Mouse (Mus musculus): Measurements from ENCODE around the gene Msx1. TPM values are rescaled to one million over a fixed set of nuclear protein-coding genes. Genes with fewer than 3 reads are reported as not detected.

Msx1 gene
- polyA plus RNA-seq, 1 experiment from 2014 or later: 121 TPM

- WGBS: 91% methylated on average over 6 of the region's 6 CpGs
- no peaks in the 10 kb centered on the region for H3K36me3 ChIP-seq (ENCODE audit: control insufficient read depth, insufficient read depth, low read length)
- H3K4me3 ChIP-seq (ENCODE audit: low read depth, low read length): no peak overlapping the region
- no peaks in the 10 kb centered on the region for H3K9me3 ChIP-seq (ENCODE audit: control insufficient read depth, low read length)
- DNase-seq (ENCODE audit: low spot score): no peak
- no peaks in the 10 kb centered on the region for H3K4me1 ChIP-seq (replicated peaks; ENCODE audit: control insufficient read depth, insufficient read depth, low read length)
- H3K27ac ChIP-seq (ENCODE audit: low read depth, low read length): no peak overlapping the region
- no peak overlapping the region for H3K9ac ChIP-seq (ENCODE audit: low read depth, low read length)
- H3K4me2 ChIP-seq (replicated peaks; ENCODE audit: low read depth, low read length): no peak overlapping the region
- H3K27me3 ChIP-seq (ENCODE audit: control insufficient read depth, insufficient read depth, low read length): no peaks in the 10 kb centered on the region
- ATAC-seq (ENCODE audit: low FRiP score): no peak
Observed at GRCm38 (mm10) chr5:37795691-37796090, 28.7 kb downstream of the Msx1 start.

- Histone ChIP-seq H3K36me3 (ENCODE audit: control insufficient read depth, insufficient read depth, low read length) (no peaks in the 10 kb centered on the region), H3K9ac (ENCODE audit: low read depth, low read length) (no peak overlapping the region), H3K27me3 (ENCODE audit: control insufficient read depth, insufficient read depth, low read length) (no peaks in the 10 kb centered on the region), H3K4me1 (replicated peaks; ENCODE audit: control insufficient read depth, insufficient read depth, low read length) (no peaks in the 10 kb centered on the region), H3K4me2 (replicated peaks; ENCODE audit: low read depth, low read length) (no peak overlapping the region), H3K27ac (ENCODE audit: low read depth, low read length) (no peak overlapping the region), H3K4me3 (ENCODE audit: low read depth, low read length) (no peak overlapping the region), H3K9me3 (ENCODE audit: control insufficient read depth, low read length) (no peaks in the 10 kb centered on the region)
- ATAC-seq (ENCODE audit: low FRiP score): no peak
- WGBS: 59% methylated on average over 5 of the region's 5 CpGs
- no peak for DNase-seq (ENCODE audit: low spot score)
Observed at GRCm38 (mm10) chr5:37792154-37792553, 32.2 kb downstream of the Msx1 start.

GRCm38 (mm10) chr5:37784847-37785391 lies 39.5 kb downstream of the Msx1 start:
- Histone ChIP-seq H3K4me3 (ENCODE audit: low read depth, low read length) (no peak overlapping the region), H3K9me3 (ENCODE audit: control insufficient read depth, low read length) (no peaks in the 10 kb centered on the region), H3K4me2 (replicated peaks; ENCODE audit: low read depth, low read length) (no peak overlapping the region), H3K36me3 (ENCODE audit: control insufficient read depth, insufficient read depth, low read length) (no peaks in the 10 kb centered on the region), H3K4me1 (replicated peaks; ENCODE audit: control insufficient read depth, insufficient read depth, low read length) (no peaks in the 10 kb centered on the region), H3K9ac (ENCODE audit: low read depth, low read length) (no peak overlapping the region), H3K27me3 (ENCODE audit: control insufficient read depth, insufficient read depth, low read length) (no peaks in the 10 kb centered on the region), H3K27ac (ENCODE audit: low read depth, low read length) (no peak overlapping the region)
- WGBS: 81% methylated on average over 9 of the region's 9 CpGs
- DNase-seq (ENCODE audit: low spot score) (no peak), ATAC-seq (ENCODE audit: low FRiP score) (no peak)

GRCm38 (mm10) chr5:37783306-37783705 lies 41.1 kb downstream of the Msx1 start:
- Histone ChIP-seq H3K4me2 (replicated peaks; ENCODE audit: low read depth, low read length) (no peak overlapping the region), H3K4me1 (replicated peaks; ENCODE audit: control insufficient read depth, insufficient read depth, low read length) (no peaks in the 10 kb centered on the region), H3K36me3 (ENCODE audit: control insufficient read depth, insufficient read depth, low read length) (no peaks in the 10 kb centered on the region), H3K27me3 (ENCODE audit: control insufficient read depth, insufficient read depth, low read length) (no peaks in the 10 kb centered on the region), H3K9ac (ENCODE audit: low read depth, low read length) (no peak overlapping the region), H3K27ac (ENCODE audit: low read depth, low read length) (no peak overlapping the region), H3K4me3 (ENCODE audit: low read depth, low read length) (no peak overlapping the region), H3K9me3 (ENCODE audit: control insufficient read depth, low read length) (no peaks in the 10 kb centered on the region)
- WGBS: 68% methylated on average over 8 of the region's 8 CpGs
- ATAC-seq (ENCODE audit: low FRiP score) (no peak), DNase-seq (ENCODE audit: low spot score) (no peak)

GRCm38 (mm10) chr5:37775681-37776080 lies 48.7 kb downstream of the Msx1 start:
- H3K4me2 ChIP-seq (replicated peaks; ENCODE audit: low read depth, low read length): no peak overlapping the region
- WGBS: 36% methylated on average over 5 of the region's 5 CpGs
- H3K9ac ChIP-seq (ENCODE audit: low read depth, low read length): no peak overlapping the region
- ATAC-seq (ENCODE audit: low FRiP score) (no peak), DNase-seq (ENCODE audit: low spot score) (no peak)
- H3K36me3 ChIP-seq (ENCODE audit: control insufficient read depth, insufficient read depth, low read length): no peaks in the 10 kb centered on the region
- H3K9me3 ChIP-seq (ENCODE audit: control insufficient read depth, low read length): no peaks in the 10 kb centered on the region
- no peaks in the 10 kb centered on the region for H3K4me1 ChIP-seq (replicated peaks; ENCODE audit: control insufficient read depth, insufficient read depth, low read length)
- H3K27ac ChIP-seq (ENCODE audit: low read depth, low read length): no peak overlapping the region
- no peak overlapping the region for H3K4me3 ChIP-seq (ENCODE audit: low read depth, low read length)
- H3K27me3 ChIP-seq (ENCODE audit: control insufficient read depth, insufficient read depth, low read length): no peaks in the 10 kb centered on the region

- Histone ChIP-seq H3K27ac (ENCODE audit: low read depth, low read length) (no peak overlapping the region), H3K4me2 (replicated peaks; ENCODE audit: low read depth, low read length) (no peak overlapping the region), H3K9ac (ENCODE audit: low read depth, low read length) (no peak overlapping the region), H3K27me3 (ENCODE audit: control insufficient read depth, insufficient read depth, low read length) (no peaks in the 10 kb centered on the region), H3K36me3 (ENCODE audit: control insufficient read depth, insufficient read depth, low read length) (no peaks in the 10 kb centered on the region), H3K9me3 (ENCODE audit: control insufficient read depth, low read length) (no peaks in the 10 kb centered on the region), H3K4me3 (ENCODE audit: low read depth, low read length) (no peak overlapping the region), H3K4me1 (replicated peaks; ENCODE audit: control insufficient read depth, insufficient read depth, low read length) (no peaks in the 10 kb centered on the region)
- no peak for DNase-seq (ENCODE audit: low spot score)
- ATAC-seq (ENCODE audit: low FRiP score): no peak
- WGBS: 83% methylated on average over 4 of the region's 4 CpGs
Observed at GRCm38 (mm10) chr5:37774011-37774410, 50.4 kb downstream of the Msx1 start.

- DNase-seq (ENCODE audit: low spot score) (no peak), ATAC-seq (ENCODE audit: low FRiP score) (no peak)
- Histone ChIP-seq H3K27ac (ENCODE audit: low read depth, low read length) (no peak overlapping the region), H3K4me2 (replicated peaks; ENCODE audit: low read depth, low read length) (no peak overlapping the region), H3K27me3 (ENCODE audit: control insufficient read depth, insufficient read depth, low read length) (no peaks in the 10 kb centered on the region), H3K9ac (ENCODE audit: low read depth, low read length) (no peak overlapping the region), H3K36me3 (ENCODE audit: control insufficient read depth, insufficient read depth, low read length) (no peaks in the 10 kb centered on the region), H3K4me1 (replicated peaks; ENCODE audit: control insufficient read depth, insufficient read depth, low read length) (no peaks in the 10 kb centered on the region), H3K4me3 (ENCODE audit: low read depth, low read length) (no peak overlapping the region), H3K9me3 (ENCODE audit: control insufficient read depth, low read length) (no peaks in the 10 kb centered on the region)
- 84% methylated on average over 6 of the region's 6 CpGs for WGBS
Observed at GRCm38 (mm10) chr5:37770870-37771269, 53.5 kb downstream of the Msx1 start.

Other genes starting within 250 kb of the Msx1 start
- gene Stk32b, start 107.4 kb downstream of the Msx1 start, polyA plus RNA-seq (2014; fragmentation: Nextera tagmentation; extraction: Ambion mirVana): 6.3 TPM in 2 replicates
- 0.76 and 1.5 TPM in 2 replicates for gene Cytl1, start 89.1 kb downstream of the Msx1 start, polyA plus RNA-seq (2014; fragmentation: Nextera tagmentation; extraction: Ambion mirVana)
- gene Stx18, start 214.2 kb upstream of the Msx1 start, polyA plus RNA-seq (2014; fragmentation: Nextera tagmentation; extraction: Ambion mirVana): 56.0 and 59.1 TPM in 2 replicates

Data from hindbrain, embryonic 11.5 days (tissue).